Mouse (Mus musculus): ENCODE results near the gene Gse1. TPM values are rescaled to one million over a fixed set of nuclear protein-coding genes. Genes with fewer than 3 reads are reported as not detected.

Gse1 gene
- polyA plus RNA-seq, 1 experiment from 2014 or later = 15.4 TPM

GRCm38 (mm10) chr8:120249800-120250336, 21.6 kb downstream of the Gse1 start:
- no peak overlapping the region for H3K27ac ChIP-seq (replicated peaks)
- peaks cover 21% of the 10 kb centered on the region for H3K4me1 ChIP-seq (replicated peaks)
- no peak overlapping the region for H3K4me2 ChIP-seq
- no peak overlapping the region for H3K9ac ChIP-seq
- no peak overlapping the region for H3K4me3 ChIP-seq
- no peaks in the 10 kb centered on the region for H3K36me3 ChIP-seq
- H3K27me3 ChIP-seq = no peaks in the 10 kb centered on the region
- H3K9me3 ChIP-seq = no peaks in the 10 kb centered on the region
- no peak for ATAC-seq (ENCODE audit: low FRiP score, low read depth)
- 86% methylated on average over 9 of the region's 9 CpGs for WGBS

DNA sequence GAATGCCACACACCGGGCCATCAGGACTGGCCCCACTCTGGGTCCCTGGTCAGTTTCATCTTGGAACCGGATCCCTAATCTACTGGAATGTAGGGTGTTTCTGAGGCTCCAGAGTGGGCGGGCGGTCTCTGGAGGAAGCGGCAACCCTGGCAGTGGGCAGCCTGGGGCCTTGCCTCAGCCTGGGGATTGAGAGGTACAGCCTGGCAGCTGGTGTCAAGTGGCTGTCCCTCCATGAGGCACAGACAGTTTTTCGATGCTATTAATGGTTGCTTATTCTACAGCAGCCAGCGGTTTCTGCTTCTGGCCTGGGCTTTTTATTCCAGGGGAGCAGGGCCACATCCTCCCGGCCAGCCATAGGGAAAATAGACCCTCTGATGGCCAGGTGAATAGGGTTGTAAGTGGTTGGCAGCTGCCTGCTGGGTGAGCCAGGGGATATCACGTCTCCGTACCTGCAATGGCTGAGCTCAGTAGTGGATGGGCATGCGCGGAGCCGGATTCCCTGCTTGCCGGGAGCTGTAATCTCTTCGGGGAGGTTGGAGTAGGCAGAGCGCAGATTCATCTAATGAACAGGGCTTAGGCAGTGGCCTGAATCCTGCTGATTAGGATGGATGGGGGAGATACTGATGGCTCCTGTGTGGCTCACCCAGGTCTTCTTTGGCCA, 22.6 kb downstream of the Gse1 start:
- peaks cover 21% of the 10 kb centered on the region for H3K4me1 ChIP-seq (replicated peaks)
- H3K27ac ChIP-seq (replicated peaks) = peak overlapping the region; percentile 74
- H3K4me3 ChIP-seq = no peak overlapping the region
- ATAC-seq (ENCODE audit: low FRiP score, low read depth) = peak; percentile 74
- WGBS = 52% methylated on average over 16 of the region's 16 CpGs
- H3K36me3 ChIP-seq = no peaks in the 10 kb centered on the region
- H3K4me2 ChIP-seq = 0 out of 2 replicates have a peak overlapping the region, but pooled peaks have one; percentile 5
- H3K9ac ChIP-seq = no peak overlapping the region
- H3K27me3 ChIP-seq = no peaks in the 10 kb centered on the region
- H3K9me3 ChIP-seq = no peaks in the 10 kb centered on the region

- no peaks in the 10 kb centered on the region for H3K36me3 ChIP-seq
- WGBS = 60% methylated on average over 9 of the region's 9 CpGs
- H3K4me1 ChIP-seq (replicated peaks) = peaks cover 27% of the 10 kb centered on the region
- H3K4me2 ChIP-seq = 0 out of 2 replicates have a peak overlapping the region, but pooled peaks have one; percentile 5
- peak; percentile 46; the same call in 1 of the 2 replicates for ATAC-seq (ENCODE audit: low FRiP score, low read depth)
- H3K27ac ChIP-seq (replicated peaks) = peak overlapping the region; percentile 74
- H3K27me3 ChIP-seq = no peaks in the 10 kb centered on the region
- no peaks in the 10 kb centered on the region for H3K9me3 ChIP-seq
- H3K9ac ChIP-seq = no peak overlapping the region
- H3K4me3 ChIP-seq = no peak overlapping the region
Observed at GRCm38 (mm10) chr8:120251411-120252035, 23.3 kb downstream of the Gse1 start.

DNA sequence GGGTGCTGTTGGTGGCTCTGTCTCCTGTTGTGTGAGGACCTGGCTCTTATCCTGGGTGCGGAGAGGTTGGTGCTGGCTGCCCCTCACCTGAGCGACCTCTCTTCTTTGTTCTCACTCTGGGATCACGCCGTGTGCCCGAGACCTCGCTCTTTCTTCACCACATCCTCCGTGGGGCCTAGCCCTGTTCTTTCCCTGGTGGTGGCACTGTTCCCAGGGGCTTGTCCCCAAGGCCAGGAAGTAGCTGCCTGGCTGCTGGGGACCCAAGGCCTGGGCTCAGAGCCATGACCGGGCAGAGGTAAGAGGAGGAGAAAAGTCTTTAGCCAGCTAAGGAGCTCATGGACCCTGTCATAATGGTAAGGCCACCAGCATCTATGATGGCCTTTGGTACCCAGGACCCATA, 25.4 kb downstream of the Gse1 start:
- ATAC-seq (ENCODE audit: low FRiP score, low read depth) = no peak
- no peaks in the 10 kb centered on the region for H3K9me3 ChIP-seq

GRCm38 (mm10) chr8:120255406-120255987, 27.2 kb downstream of the Gse1 start:
- H3K36me3 ChIP-seq = no peaks in the 10 kb centered on the region
- no peak overlapping the region for H3K4me2 ChIP-seq
- no peaks in the 10 kb centered on the region for H3K27me3 ChIP-seq
- H3K27ac ChIP-seq (replicated peaks) = no peak overlapping the region
- 93% methylated on average over 6 of the region's 6 CpGs for WGBS
- H3K9me3 ChIP-seq = no peaks in the 10 kb centered on the region
- H3K4me1 ChIP-seq (replicated peaks) = peaks cover 36% of the 10 kb centered on the region
- no peak overlapping the region for H3K9ac ChIP-seq
- no peak overlapping the region for H3K4me3 ChIP-seq
- no peak for ATAC-seq (ENCODE audit: low FRiP score, low read depth)

More for the DNA sequence above, 25.4 kb downstream of the Gse1 start:
- H3K4me2 ChIP-seq = no peak overlapping the region
- H3K4me1 ChIP-seq (replicated peaks) = peaks cover 35% of the 10 kb centered on the region
- H3K27ac ChIP-seq (replicated peaks) = no peak overlapping the region
- H3K4me3 ChIP-seq = no peak overlapping the region
- no peak overlapping the region for H3K9ac ChIP-seq
- WGBS = 74% methylated on average over 8 of the region's 8 CpGs
- no peaks in the 10 kb centered on the region for H3K27me3 ChIP-seq
- no peaks in the 10 kb centered on the region for H3K36me3 ChIP-seq

DNA sequence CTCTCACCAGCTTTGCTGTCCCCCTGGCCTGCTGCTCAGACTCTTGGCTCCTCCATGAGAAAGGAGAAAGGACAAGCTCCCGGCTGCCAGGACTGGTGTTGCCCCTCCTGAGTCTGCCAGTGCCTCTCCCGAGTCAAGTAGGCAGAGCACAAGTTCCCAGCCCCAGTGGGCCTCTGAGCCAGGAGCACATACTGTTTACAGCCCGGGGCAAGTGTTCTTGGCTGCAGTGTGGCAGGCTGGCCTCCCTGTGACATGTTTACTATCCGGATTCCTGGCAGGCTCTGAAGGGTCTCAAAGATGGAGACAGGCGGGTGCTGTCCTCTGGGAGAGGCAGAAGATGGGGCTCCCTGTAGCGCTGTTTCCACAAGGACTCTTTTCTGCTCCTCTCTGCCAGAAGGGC, 28.7 kb downstream of the Gse1 start:
- Histone ChIP-seq H3K27ac (replicated peaks) (no peak overlapping the region; the same call in 1 of the 2 replicates), H3K27me3 (no peaks in the 10 kb centered on the region), H3K4me1 (replicated peaks) (peaks cover 35% of the 10 kb centered on the region), H3K9me3 (no peaks in the 10 kb centered on the region), H3K4me2 (no peak overlapping the region), H3K36me3 (no peaks in the 10 kb centered on the region), H3K9ac (no peak overlapping the region), H3K4me3 (no peak overlapping the region)
- 40% methylated on average over 6 of the region's 6 CpGs for WGBS
- no peak for ATAC-seq (ENCODE audit: low FRiP score, low read depth)

DNA sequence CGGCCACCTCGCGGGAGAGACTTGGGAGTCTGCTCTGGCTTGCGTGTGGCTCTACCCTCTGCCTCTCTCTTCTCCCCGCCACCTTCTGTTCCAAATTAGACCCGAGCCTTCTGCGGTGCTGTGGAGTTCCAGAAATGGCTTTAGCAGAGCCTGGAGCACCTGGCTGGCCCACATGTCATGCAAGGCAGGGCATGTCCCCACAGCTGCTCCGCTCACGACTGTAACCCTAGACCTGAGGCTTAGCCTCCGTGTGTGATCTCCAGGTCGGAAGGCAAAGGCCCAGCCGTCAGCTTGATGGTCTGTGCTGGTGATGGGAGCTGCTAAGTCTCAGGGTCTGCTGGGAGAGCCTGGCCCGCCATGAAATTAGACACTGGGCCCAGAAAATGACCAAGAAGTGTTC, 30.9 kb downstream of the Gse1 start:
- H3K9me3 ChIP-seq = no peaks in the 10 kb centered on the region
- H3K4me1 ChIP-seq (replicated peaks) = peaks cover 31% of the 10 kb centered on the region
- no peak overlapping the region for H3K9ac ChIP-seq
- 0 out of 2 replicates have a peak, but pooled peaks cover 3% of the 10 kb centered on the region for H3K27me3 ChIP-seq
- no peak for ATAC-seq (ENCODE audit: low FRiP score, low read depth)
- H3K4me3 ChIP-seq = no peak overlapping the region
- H3K36me3 ChIP-seq = no peaks in the 10 kb centered on the region
- 88% methylated on average over 13 of the region's 13 CpGs for WGBS
- no peak overlapping the region for H3K27ac ChIP-seq (replicated peaks)
- no peak overlapping the region for H3K4me2 ChIP-seq

DNA sequence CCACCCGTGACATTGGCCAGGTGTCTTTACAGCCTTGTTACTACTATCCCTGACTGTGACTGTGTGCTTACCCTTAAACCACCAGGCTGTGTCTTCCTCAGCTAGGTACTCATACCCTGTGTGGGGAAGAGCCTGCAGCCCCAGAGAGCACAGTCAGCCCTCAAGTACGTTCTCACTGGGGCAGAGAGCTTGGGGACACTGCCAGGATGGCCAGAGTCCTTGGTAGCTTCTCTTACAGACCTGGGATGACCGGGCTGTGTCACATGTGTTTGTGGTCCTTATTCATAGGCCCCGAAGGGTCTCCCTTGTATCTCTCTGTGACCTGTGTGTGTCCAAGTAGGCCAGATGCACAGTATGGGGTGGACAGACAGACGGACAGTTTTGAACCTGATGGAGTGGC, 32.4 kb downstream of the Gse1 start:
- Histone ChIP-seq H3K9me3 (no peaks in the 10 kb centered on the region), H3K27me3 (0 out of 2 replicates have a peak, but pooled peaks cover 3% of the 10 kb centered on the region), H3K9ac (no peak overlapping the region), H3K4me3 (no peak overlapping the region), H3K4me2 (no peak overlapping the region), H3K36me3 (no peaks in the 10 kb centered on the region), H3K27ac (replicated peaks) (no peak overlapping the region), H3K4me1 (replicated peaks) (peaks cover 46% of the 10 kb centered on the region)
- 75% methylated on average over 5 of the region's 5 CpGs for WGBS
- ATAC-seq (ENCODE audit: low FRiP score, low read depth) = no peak

GRCm38 (mm10) chr8:120261338-120262120, 33.3 kb downstream of the Gse1 start:
- 28% methylated on average over 21 of the region's 21 CpGs for WGBS
- 0 out of 2 replicates have a peak, but pooled peaks cover 3% of the 10 kb centered on the region for H3K27me3 ChIP-seq
- no peak overlapping the region for H3K9ac ChIP-seq
- no peak for ATAC-seq (ENCODE audit: low FRiP score, low read depth)
- no peak overlapping the region for H3K27ac ChIP-seq (replicated peaks)
- no peaks in the 10 kb centered on the region for H3K9me3 ChIP-seq
- H3K4me3 ChIP-seq = no peak overlapping the region
- peaks cover 48% of the 10 kb centered on the region for H3K4me1 ChIP-seq (replicated peaks)
- H3K36me3 ChIP-seq = no peaks in the 10 kb centered on the region
- H3K4me2 ChIP-seq = no peak overlapping the region

DNA sequence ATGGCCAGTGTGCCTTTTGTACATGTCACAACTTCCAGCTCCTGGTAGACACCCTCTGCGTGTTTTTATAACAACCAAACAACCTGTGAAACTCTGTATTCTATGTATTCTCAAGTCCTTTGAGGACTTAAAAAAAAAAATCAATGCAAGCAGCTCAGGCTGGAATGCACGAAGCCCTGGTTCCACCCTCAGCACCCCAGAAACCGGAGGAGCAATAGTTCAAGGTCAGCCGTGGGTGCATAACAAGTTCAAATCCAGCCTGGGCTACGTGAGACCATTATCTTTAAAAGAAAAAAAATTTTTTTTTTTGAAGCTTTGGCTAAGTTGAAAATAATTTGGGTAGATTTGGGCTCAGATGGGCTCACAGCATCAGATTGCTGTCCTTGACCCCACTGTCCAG, 35.6 kb downstream of the Gse1 start:
- H3K27ac ChIP-seq (replicated peaks) = no peak overlapping the region
- H3K9me3 ChIP-seq = no peaks in the 10 kb centered on the region
- no peaks in the 10 kb centered on the region for H3K36me3 ChIP-seq
- peaks cover 54% of the 10 kb centered on the region for H3K4me1 ChIP-seq (replicated peaks)
- ATAC-seq (ENCODE audit: low FRiP score, low read depth) = no peak
- H3K9ac ChIP-seq = no peak overlapping the region
- H3K27me3 ChIP-seq = 0 out of 2 replicates have a peak, but pooled peaks cover 3% of the 10 kb centered on the region
- WGBS = 91% methylated on average over 5 of the region's 5 CpGs
- no peak overlapping the region for H3K4me2 ChIP-seq
- H3K4me3 ChIP-seq = no peak overlapping the region

DNA sequence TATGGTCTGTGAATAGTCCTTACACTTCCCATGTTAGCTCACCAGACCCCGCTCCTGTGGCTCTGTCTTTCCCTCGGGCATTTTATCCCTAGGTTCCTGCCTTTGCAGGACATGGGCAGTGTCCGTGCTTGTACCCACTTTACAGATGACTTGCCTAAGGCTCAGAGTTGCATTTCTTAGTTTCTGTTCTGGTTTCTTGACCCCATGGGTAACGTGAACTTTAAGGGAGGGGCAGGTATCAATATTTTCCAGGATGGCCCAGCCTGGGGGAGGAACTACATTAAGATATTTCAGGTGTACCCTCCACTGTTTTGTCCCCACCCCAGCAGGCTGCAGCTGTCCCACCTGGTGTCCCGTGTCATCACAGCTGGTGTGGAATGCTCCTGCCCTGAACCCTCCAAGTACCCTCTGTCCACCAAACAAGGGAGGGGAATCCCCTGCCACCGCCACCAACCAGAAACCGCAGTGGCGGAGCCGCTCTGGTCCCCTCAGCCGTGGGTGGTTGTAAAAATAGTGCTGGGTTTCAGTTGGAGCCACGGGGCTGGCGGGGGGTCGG, 36.2 kb downstream of the Gse1 start:
- Histone ChIP-seq H3K4me1 (replicated peaks) (peaks cover 59% of the 10 kb centered on the region), H3K9me3 (no peaks in the 10 kb centered on the region), H3K27me3 (0 out of 2 replicates have a peak, but pooled peaks cover 3% of the 10 kb centered on the region), H3K9ac (no peak overlapping the region), H3K27ac (replicated peaks) (peak overlapping the region; percentile 77), H3K36me3 (no peaks in the 10 kb centered on the region), H3K4me3 (no peak overlapping the region), H3K4me2 (peak overlapping the region; percentile 41)
- ATAC-seq (ENCODE audit: low FRiP score, low read depth) = no peak
- WGBS = 36% methylated on average over 13 of the region's 13 CpGs
